Mouse (Mus musculus) gastrocnemius, postnatal 14 days (tissue): ENCODE measurements around the gene Olfr211. TPM values are rescaled to one million over a fixed set of nuclear protein-coding genes. Genes with fewer than 3 reads are reported as not detected.

Experiments used
- total RNA-seq, 2 experiments: library from RNA; stranded (reverse); gene quantifications; 2 replicates each; pipeline ENCODE4 v1.2.3; 2021

The Olfr211 gene
- total RNA-seq, 2 experiments from 2014 or later: not detected

Other genes starting within 250 kb of the Olfr211 start
- 1 to 10 TPM in 1 of 2 experiments, under 1 TPM in 1; 0.97 to 1.3 TPM for gene Zfand4, start 224.9 kb upstream of the Olfr211 start, total RNA-seq
- 10 to 100 TPM; 20.8 to 28.3 TPM for gene March8, start 151.1 kb upstream of the Olfr211 start, total RNA-seq
- 1 to 10 TPM; 1.3 to 2.4 TPM for gene Alox5, start 27.9 kb upstream of the Olfr211 start, total RNA-seq
- not detected for gene Olfr212, start 17.4 kb downstream of the Olfr211 start, total RNA-seq
- not detected for gene Olfr213, start 49.4 kb downstream of the Olfr211 start, total RNA-seq
- gene Gm5580, start 62.0 kb downstream of the Olfr211 start, total RNA-seq: 1 to 10 TPM; 1.5 to 1.8 TPM
- gene Olfr214, start 65.1 kb downstream of the Olfr211 start, total RNA-seq: not detected
- not detected for gene Olfr215, start 95.1 kb downstream of the Olfr211 start, total RNA-seq
- gene Zfp422, start 139.9 kb downstream of the Olfr211 start, total RNA-seq: 10 to 100 TPM; 12.6 to 14.8 TPM
- gene Depp1, start 161.5 kb downstream of the Olfr211 start, total RNA-seq: 10 to 100 TPM in 1 of 2 experiments, 1 to 10 TPM in 1; 7.4 to 43.8 TPM
- gene Rassf4, start 184.9 kb downstream of the Olfr211 start, total RNA-seq: 1 to 10 TPM; 5.1 to 5.2 TPM
- gene Tmem72, start 227.8 kb downstream of the Olfr211 start, total RNA-seq: under 1 TPM in 1 of 2 experiments, not detected in 1; 0.02 TPM